In genomic region chr11:107337391-107338148, GRCm38 (mm10) we compare ENCODE assay signal across 10 mouse cellular contexts.
DNase-seq lines count a peak whose midpoint lies in the region; ATAC-seq and TF ChIP-seq lines count a peak whose summit lies in the region.
"Had no signal": no experiment of that assay in that cellular context is flagged by ENCODE, and none has a peak within 500 bp of the region (broad histone marks: within the 10 kb centered on the region; RNA-seq: fewer than 3 reads in every experiment).

No protein-coding gene starts in this region.

- peak; percentile 24; the same call in 1 of the 2 replicates for ATAC-seq in midbrain, embryonic 11.5 days (ENCODE audit: low FRiP score)
- no peak for ATAC-seq in midbrain, embryonic 13.5 days
- ATAC-seq in liver, embryonic 12.5 days = peak; percentile 46

- H3K4me2 ChIP-seq in midbrain, embryonic 11.5 days = no peak overlapping the region
- no peak overlapping the region for H3K4me2 ChIP-seq in midbrain, embryonic 13.5 days (replicated peaks)
- peak overlapping the region; percentile 1 for H3K4me2 ChIP-seq in liver, embryonic 12.5 days
- H3K4me2 ChIP-seq: embryonic facial prominence, embryonic 13.5 days had no signal

- H3K27ac ChIP-seq in midbrain, embryonic 11.5 days (ENCODE audit: low read depth, low read length) = no peak overlapping the region
- no peak overlapping the region for H3K27ac ChIP-seq in midbrain, embryonic 13.5 days
- H3K27ac ChIP-seq in liver, embryonic 12.5 days = no peak overlapping the region
- H3K27ac ChIP-seq in left cerebral cortex, adult 2 months = no peak overlapping the region
- H3K27ac ChIP-seq: embryonic facial prominence, embryonic 13.5 days had no signal

- intact Hi-C loops in left cerebral cortex, postnatal 10 days (cut with DNase I) = no loop called here
- intact Hi-C loops in left cerebral cortex, adult 2 months (cut with DNase I) = no loop called here

- H3K9ac ChIP-seq in midbrain, embryonic 11.5 days (ENCODE audit: low read length) = no peak overlapping the region
- H3K9ac ChIP-seq in midbrain, embryonic 13.5 days (replicated peaks) = no peak overlapping the region
- H3K9ac ChIP-seq in liver, embryonic 12.5 days = no peak overlapping the region
- H3K9ac ChIP-seq: embryonic facial prominence, embryonic 13.5 days had no signal

- H3K27me3 ChIP-seq in midbrain, embryonic 11.5 days (ENCODE audit: control insufficient read depth, insufficient read depth, low read length) = no peaks in the 10 kb centered on the region
- H3K27me3 ChIP-seq in midbrain, embryonic 13.5 days = no peaks in the 10 kb centered on the region
- H3K27me3 ChIP-seq in liver, embryonic 12.5 days (replicated peaks) = no peaks in the 10 kb centered on the region
- H3K27me3 ChIP-seq: embryonic facial prominence, embryonic 13.5 days had no signal

- H3K9me3 ChIP-seq in midbrain, embryonic 11.5 days (ENCODE audit: control insufficient read depth, low read length) = no peaks in the 10 kb centered on the region; the same call in 1 of the 2 replicates
- no peaks in the 10 kb centered on the region for H3K9me3 ChIP-seq in midbrain, embryonic 13.5 days
- no peaks in the 10 kb centered on the region for H3K9me3 ChIP-seq in liver, embryonic 12.5 days (replicated peaks)
- H3K9me3 ChIP-seq: embryonic facial prominence, embryonic 13.5 days had no signal

- DNase-seq in cerebellum, adult 11-12 months = peak; percentile 36
- no peak for DNase-seq in cerebellum, adult 11 months
- no peak for DNase-seq in midbrain, embryonic 11.5 days (ENCODE audit: low spot score, missing footprints)
- no peak for DNase-seq in frontal cortex, postnatal 14 days (ENCODE audit: low spot score in 2 of 2)
- no peak for DNase-seq in left cerebral cortex, postnatal 10 days (ENCODE audit: extremely low spot score in 1 of 2, low spot score in 2 of 2)
- DNase-seq in left cerebral cortex, adult 2 months (ENCODE audit: extremely low spot score in 1 of 2, low spot score in 2 of 2) = no peak
- DNase-seq: thymus, postnatal 4 days had no signal

- TF ChIP-seq CTCF in left cerebral cortex, adult 2 months (IDR thresholded peaks at IDR 0.05) = no peak

- H3K36me3 ChIP-seq in midbrain, embryonic 11.5 days (ENCODE audit: control insufficient read depth, insufficient read depth, low read length) = no peaks in the 10 kb centered on the region
- H3K36me3 ChIP-seq in midbrain, embryonic 13.5 days = peaks cover 11% of the 10 kb centered on the region
- peaks cover 13% of the 10 kb centered on the region for H3K36me3 ChIP-seq in liver, embryonic 12.5 days

- whole genome bisulfite sequencing in midbrain, embryonic 11.5 days = 39% methylated on average over 18 of the region's 18 CpGs
- WGBS in midbrain, embryonic 13.5 days = 40% methylated on average over 18 of the region's 18 CpGs
- WGBS in liver, embryonic 12.5 days (ENCODE audit: insufficient replicate concordance) = 70% methylated on average over 18 of the region's 18 CpGs

- H3K4me3 ChIP-seq in midbrain, embryonic 11.5 days (ENCODE audit: low read depth, low read length) = no peak overlapping the region
- no peak overlapping the region for H3K4me3 ChIP-seq in midbrain, embryonic 13.5 days (replicated peaks)
- H3K4me3 ChIP-seq in liver, embryonic 12.5 days = no peak overlapping the region
- H3K4me3 ChIP-seq in left cerebral cortex, adult 2 months = no peak overlapping the region
- H3K4me3 ChIP-seq: embryonic facial prominence, embryonic 13.5 days had no signal

- peaks cover 25% of the 10 kb centered on the region for H3K4me1 ChIP-seq in midbrain, embryonic 11.5 days (ENCODE audit: control insufficient read depth, insufficient read depth, low read length)
- H3K4me1 ChIP-seq in midbrain, embryonic 13.5 days (replicated peaks) = peaks cover 34% of the 10 kb centered on the region
- peaks cover 46% of the 10 kb centered on the region for H3K4me1 ChIP-seq in liver, embryonic 12.5 days
